Mouse (Mus musculus) hindbrain, embryonic 14.5 days (tissue): ENCODE results near the gene Hmgb1. TPM values are rescaled to one million over a fixed set of nuclear protein-coding genes. Genes with fewer than 3 reads are reported as not detected.

ENCODE experiments used
- ATAC-seq: fragments of 200-750 bp; cut with Nextera tagmentation; 2 replicates; pipeline ENCODE4 v1.8.0; 2017; ENCODE audit warnings: moderate number of reproducible peaks, mild to moderate bottlenecking, moderate TSS enrichment, moderate library complexity; ENCODE audit not compliant: low FRiP score
- DNase-seq: peaks from one replicate; pipeline ENCODE4 v3.0.0-alpha.2; 2015; ENCODE audit warnings: low spot score
- H3K27ac ChIP-seq: fragments of 300-500 bp; sonication (generic); 2 replicates; pipeline ENCODE4 v1.5.1; 2014; ENCODE audit warnings: mild to moderate bottlenecking, moderate library complexity
- H3K27me3 ChIP-seq: fragments of 300-500 bp; sonication (generic); 2 replicates; pipeline ENCODE4 v1.6.1; 2014; ENCODE audit warnings: mild to moderate bottlenecking, low read length, mixed read lengths; ENCODE audit not compliant: control insufficient read depth, insufficient read depth
- H3K36me3 ChIP-seq: fragments of 300-500 bp; sonication (generic); replicated peaks from 2 replicates; pipeline ENCODE4 v1.6.1; 2014; ENCODE audit not compliant: control insufficient read depth, insufficient read depth
- H3K4me1 ChIP-seq: fragments of 300-500 bp; sonication (generic); replicated peaks from 2 replicates; pipeline ENCODE4 v1.6.1; 2014; ENCODE audit warnings: antibody characterized with exemption, low read length, mixed read lengths; ENCODE audit not compliant: control insufficient read depth, insufficient read depth
- H3K4me2 ChIP-seq: fragments of 300-500 bp; sonication (generic); replicated peaks from 2 replicates; pipeline ENCODE4 v1.6.1; 2014; ENCODE audit warnings: mild to moderate bottlenecking, moderate library complexity
- H3K4me3 ChIP-seq: fragments of 300-500 bp; sonication (generic); replicated peaks from 2 replicates; pipeline ENCODE4 v1.5.1; 2014; ENCODE audit warnings: mild to moderate bottlenecking, low read length
- H3K9ac ChIP-seq: fragments of 300-500 bp; sonication (generic); 2 replicates; pipeline ENCODE4 v1.6.1; 2014
- H3K9me3 ChIP-seq: fragments of 300-500 bp; sonication (generic); 2 replicates; pipeline ENCODE4 v1.6.1; 2016; ENCODE audit warnings: low read length; ENCODE audit not compliant: control insufficient read depth
- WGBS: fragments of 180-500 bp; shearing (Covaris S2); extraction: QIAGEN DNeasy Blood & Tissue Kit; methylation state at CpG from one replicate; pipeline ENCODE4 v1.1.7; 2014; 5-methylcytosine and 5-hydroxymethylcytosine counted together
- polyA plus RNA-seq: library from polyadenylated mRNA; unstranded; fragments of >200 nt; fragmentation: Nextera tagmentation; extraction: Ambion mirVana; gene quantifications from 2 replicates; pipeline ENCODE4 v1.2.1, GENCODE M21; 2014

The Hmgb1 gene
- polyA plus RNA-seq, 1 experiment from 2014 or later, result 792 TPM

- 82% methylated on average over 4 of the region's 4 CpGs for WGBS
- Histone ChIP-seq H3K4me2 (no peak overlapping the region), H3K9me3 (peaks cover 4% of the 10 kb centered on the region; the same call in 1 of the 2 replicates), H3K9ac (no peak overlapping the region), H3K4me1 (no peaks in the 10 kb centered on the region), H3K27me3 (no peaks in the 10 kb centered on the region), H3K4me3 (no peak overlapping the region), H3K36me3 (peaks cover 88% of the 10 kb centered on the region), H3K27ac (no peak overlapping the region)
- DNase-seq, result no peak
- ATAC-seq, result no peak
Observed at GRCm38 (mm10) chr5:149212806-149213205, 28.5 kb upstream of the Hmgb1 start.

GRCm38 (mm10) chr5:149211041-149211440 is 26.8 kb upstream of the Hmgb1 start:
- no peak overlapping the region for H3K4me3 ChIP-seq
- no peak overlapping the region for H3K4me2 ChIP-seq
- H3K9me3 ChIP-seq, result no peaks in the 10 kb centered on the region
- peaks cover 86% of the 10 kb centered on the region for H3K36me3 ChIP-seq
- H3K9ac ChIP-seq, result no peak overlapping the region
- H3K27me3 ChIP-seq, result no peaks in the 10 kb centered on the region
- H3K4me1 ChIP-seq, result no peaks in the 10 kb centered on the region
- ATAC-seq (no peak), DNase-seq (no peak)
- no peak overlapping the region for H3K27ac ChIP-seq
- 69% methylated on average over 4 of the region's 4 CpGs for WGBS

GRCm38 (mm10) chr5:149209328-149209727 is 25.0 kb upstream of the Hmgb1 start:
- Histone ChIP-seq H3K4me2 (no peak overlapping the region), H3K36me3 (peaks cover 82% of the 10 kb centered on the region), H3K4me3 (no peak overlapping the region), H3K27me3 (no peaks in the 10 kb centered on the region), H3K9me3 (no peaks in the 10 kb centered on the region), H3K27ac (no peak overlapping the region), H3K9ac (no peak overlapping the region), H3K4me1 (no peaks in the 10 kb centered on the region)
- peak; percentile 50 for DNase-seq
- WGBS, result 9% methylated on average over 8 of the region's 8 CpGs
- peak; percentile 68 for ATAC-seq

GRCm38 (mm10) chr5:149208776-149209175 is 24.5 kb upstream of the Hmgb1 start:
- WGBS, result 71% methylated on average over 7 of the region's 7 CpGs
- peaks cover 82% of the 10 kb centered on the region for H3K36me3 ChIP-seq
- H3K9ac ChIP-seq, result no peak overlapping the region

GRCm38 (mm10) chr5:149207661-149208060 is 23.4 kb upstream of the Hmgb1 start:
- 83% methylated on average over 6 of the region's 6 CpGs for WGBS
- no peak overlapping the region for H3K27ac ChIP-seq

More at GRCm38 (mm10) chr5:149208776-149209175, 24.5 kb upstream of the Hmgb1 start:
- Histone ChIP-seq H3K9me3 (no peaks in the 10 kb centered on the region), H3K4me1 (no peaks in the 10 kb centered on the region), H3K27ac (no peak overlapping the region), H3K27me3 (no peaks in the 10 kb centered on the region), H3K4me3 (no peak overlapping the region), H3K4me2 (no peak overlapping the region)
- no peak for ATAC-seq
- DNase-seq, result no peak

GRCm38 (mm10) chr5:149206286-149206685 is 22.0 kb upstream of the Hmgb1 start:
- no peak overlapping the region for H3K4me2 ChIP-seq

More at GRCm38 (mm10) chr5:149207661-149208060, 23.4 kb upstream of the Hmgb1 start:
- Histone ChIP-seq H3K36me3 (peaks cover 82% of the 10 kb centered on the region), H3K9ac (no peak overlapping the region), H3K27me3 (no peaks in the 10 kb centered on the region), H3K4me1 (no peaks in the 10 kb centered on the region), H3K4me2 (no peak overlapping the region), H3K4me3 (no peak overlapping the region), H3K9me3 (no peaks in the 10 kb centered on the region)
- no peak for DNase-seq
- ATAC-seq, result no peak

GRCm38 (mm10) chr5:149205265-149205664 is 21.0 kb upstream of the Hmgb1 start:
- no peaks in the 10 kb centered on the region for H3K4me1 ChIP-seq
- no peaks in the 10 kb centered on the region for H3K27me3 ChIP-seq
- no peaks in the 10 kb centered on the region for H3K9me3 ChIP-seq
- no peak for ATAC-seq
- H3K27ac ChIP-seq, result no peak overlapping the region
- no peak overlapping the region for H3K4me2 ChIP-seq
- WGBS, result 79% methylated on average over 8 of the region's 8 CpGs
- no peak overlapping the region for H3K9ac ChIP-seq
- no peak overlapping the region for H3K4me3 ChIP-seq
- peaks cover 78% of the 10 kb centered on the region for H3K36me3 ChIP-seq
- no peak for DNase-seq

More at GRCm38 (mm10) chr5:149206286-149206685, 22.0 kb upstream of the Hmgb1 start:
- Histone ChIP-seq H3K4me3 (no peak overlapping the region), H3K36me3 (peaks cover 82% of the 10 kb centered on the region), H3K9ac (no peak overlapping the region), H3K27me3 (no peaks in the 10 kb centered on the region), H3K27ac (no peak overlapping the region), H3K4me1 (no peaks in the 10 kb centered on the region), H3K9me3 (no peaks in the 10 kb centered on the region)
- DNase-seq (no peak), ATAC-seq (no peak)
- 77% methylated on average over 5 of the region's 5 CpGs for WGBS

- Histone ChIP-seq H3K9me3 (no peaks in the 10 kb centered on the region), H3K27me3 (no peaks in the 10 kb centered on the region), H3K27ac (no peak overlapping the region), H3K4me2 (no peak overlapping the region), H3K36me3 (peaks cover 75% of the 10 kb centered on the region), H3K4me1 (no peaks in the 10 kb centered on the region), H3K9ac (no peak overlapping the region), H3K4me3 (no peak overlapping the region)
- no peak for ATAC-seq
- WGBS, result 92% methylated on average over 7 of the region's 7 CpGs
- no peak for DNase-seq
Observed at GRCm38 (mm10) chr5:149204822-149205221, 20.5 kb upstream of the Hmgb1 start.

- Histone ChIP-seq H3K9me3 (no peaks in the 10 kb centered on the region), H3K27ac (no peak overlapping the region), H3K4me2 (no peak overlapping the region), H3K36me3 (peaks cover 77% of the 10 kb centered on the region), H3K4me3 (no peak overlapping the region), H3K4me1 (no peaks in the 10 kb centered on the region), H3K9ac (no peak overlapping the region), H3K27me3 (no peaks in the 10 kb centered on the region)
- DNase-seq (no peak), ATAC-seq (no peak)
- 90% methylated on average over 4 of the region's 4 CpGs for WGBS
Observed at GRCm38 (mm10) chr5:149203796-149204375, 19.6 kb upstream of the Hmgb1 start.

- no peak for ATAC-seq
- Histone ChIP-seq H3K4me1 (no peaks in the 10 kb centered on the region), H3K4me3 (no peak overlapping the region), H3K27ac (no peak overlapping the region), H3K27me3 (no peaks in the 10 kb centered on the region), H3K36me3 (peaks cover 77% of the 10 kb centered on the region), H3K4me2 (no peak overlapping the region), H3K9ac (no peak overlapping the region), H3K9me3 (no peaks in the 10 kb centered on the region)
- no peak for DNase-seq
- 85% methylated on average over 5 of the region's 5 CpGs for WGBS
Observed at GRCm38 (mm10) chr5:149202941-149203340, 18.7 kb upstream of the Hmgb1 start.
